9 mouse cellular contexts compared by ENCODE assay signal in the genomic region with DNA sequence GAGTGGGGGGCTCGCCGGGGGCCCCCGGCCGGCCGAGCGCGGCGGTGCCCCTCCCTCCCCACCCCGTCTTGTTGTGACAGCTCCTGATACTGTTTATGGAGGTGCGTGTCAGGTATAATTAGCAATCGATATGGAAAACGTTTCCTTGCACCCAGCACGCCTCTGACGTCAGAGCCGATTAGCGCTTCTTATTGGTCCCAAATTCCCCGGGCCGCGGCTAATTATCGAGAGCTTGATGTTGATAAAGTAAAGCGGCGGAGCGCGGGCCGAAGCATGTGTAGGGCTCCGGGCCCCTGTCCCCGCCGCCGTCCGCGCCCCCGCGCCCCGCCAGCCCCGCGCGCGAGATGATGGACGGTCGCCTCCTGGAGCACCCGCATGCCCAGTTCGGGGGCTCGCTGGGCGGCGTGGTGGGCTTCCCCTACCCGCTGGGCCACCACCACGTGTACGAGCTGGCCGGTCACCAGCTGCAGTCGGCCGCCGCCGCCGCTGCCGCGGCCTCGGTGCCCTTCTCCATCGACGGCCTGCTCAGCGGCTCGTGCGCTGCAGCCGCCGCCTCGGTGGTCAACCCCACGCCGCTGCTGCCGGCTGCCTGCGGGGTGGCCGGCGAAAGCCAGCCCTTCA. TPM values are rescaled to one million over a fixed set of nuclear protein-coding genes. Genes with fewer than 3 reads are reported as not detected.
DNase-seq lines count a peak whose midpoint lies in the region; ATAC-seq and TF ChIP-seq lines count a peak whose summit lies in the region.
"Had no signal": no experiment of that assay in that cellular context is flagged by ENCODE, and none has a peak within 500 bp of the region (broad histone marks: within the 10 kb centered on the region; RNA-seq: fewer than 3 reads in every experiment).

No protein-coding gene starts in this region.

- TF ChIP-seq CTCF in heart, adult 2 months (IDR thresholded peaks at IDR 0.05), result no peak

- no peak for DNase-seq in heart, adult 2 months
- DNase-seq in midbrain, embryonic 11.5 days (ENCODE audit: low spot score, missing footprints), result peak; percentile 94
- DNase-seq in natural killer cell, adult 2 months (ENCODE audit: low spot score in 2 of 2), result no peak
- DNase-seq in urinary bladder, postnatal 10 days (ENCODE audit: low spot score), result no peak
- no peak for DNase-seq in right cerebral cortex, adult 18-20 months

- peak overlapping the region; percentile 49 for H3K4me2 ChIP-seq in heart, embryonic 13.5 days
- H3K4me2 ChIP-seq in forebrain, embryonic 15.5 days (replicated peaks), result peak overlapping the region; percentile 40
- peak overlapping the region; percentile 36 for H3K4me2 ChIP-seq in midbrain, embryonic 11.5 days

- no peaks in the 10 kb centered on the region for H3K79me2 ChIP-seq in heart, adult 2 months (replicated peaks; ENCODE audit: control insufficient read depth, insufficient read depth, low read length)

- peak overlapping the region; percentile 18 for H3K4me3 ChIP-seq in heart, embryonic 13.5 days
- H3K4me3 ChIP-seq in heart, adult 2 months, result no peak overlapping the region
- peak overlapping the region; percentile 30 for H3K4me3 ChIP-seq in forebrain, embryonic 15.5 days
- H3K4me3 ChIP-seq in midbrain, embryonic 11.5 days (ENCODE audit: low read depth, low read length), result peak overlapping the region; percentile 45

- intact Hi-C loops in heart, adult 2 months (cut with DNase I), result no loop called here

- H3K9ac ChIP-seq in heart, embryonic 13.5 days, result no peak overlapping the region
- no peak overlapping the region for H3K9ac ChIP-seq in heart, adult 2 months (ENCODE audit: low read depth, low read length)
- no peak overlapping the region for H3K9ac ChIP-seq in forebrain, embryonic 15.5 days (replicated peaks)
- H3K9ac ChIP-seq in midbrain, embryonic 11.5 days (ENCODE audit: low read length), result peak overlapping the region; percentile 65

- peaks cover 97% of the 10 kb centered on the region for H3K27me3 ChIP-seq in heart, embryonic 13.5 days (replicated peaks)
- H3K27me3 ChIP-seq in heart, adult 2 months (ENCODE audit: control insufficient read depth, insufficient read depth, low read length), result peaks cover 51% of the 10 kb centered on the region
- peaks cover 85% of the 10 kb centered on the region for H3K27me3 ChIP-seq in forebrain, embryonic 15.5 days
- peaks cover 92% of the 10 kb centered on the region for H3K27me3 ChIP-seq in midbrain, embryonic 11.5 days (ENCODE audit: control insufficient read depth, insufficient read depth, low read length)

- no peak for TF ChIP-seq EP300 in heart, adult 2 months (IDR thresholded peaks at IDR 0.05; ENCODE audit: insufficient read depth, low read depth, low read length)

- no peaks in the 10 kb centered on the region for H3K36me3 ChIP-seq in heart, embryonic 13.5 days
- no peaks in the 10 kb centered on the region for H3K36me3 ChIP-seq in heart, adult 2 months (ENCODE audit: control insufficient read depth, insufficient read depth, low read length)
- H3K36me3 ChIP-seq in forebrain, embryonic 15.5 days, result no peaks in the 10 kb centered on the region
- H3K36me3 ChIP-seq in midbrain, embryonic 11.5 days (ENCODE audit: control insufficient read depth, insufficient read depth, low read length), result no peaks in the 10 kb centered on the region

- no peak for ATAC-seq in heart, embryonic 13.5 days (ENCODE audit: extremely low read depth, insufficient number of reproducible peaks, low FRiP score, low TSS enrichment)
- peak; percentile 60; the same call in 1 of the 2 replicates for ATAC-seq in cerebellum, adult (ENCODE audit: insufficient number of reproducible peaks, low FRiP score, low TSS enrichment)
- no peak for ATAC-seq in forebrain, embryonic 15.5 days (replicated peaks)
- ATAC-seq in midbrain, embryonic 11.5 days (ENCODE audit: low FRiP score), result peak; percentile 16; the same call in 1 of the 2 replicates

- H3K4me1 ChIP-seq in heart, embryonic 13.5 days, result peaks cover 17% of the 10 kb centered on the region
- no peaks in the 10 kb centered on the region for H3K4me1 ChIP-seq in heart, adult 2 months (ENCODE audit: control insufficient read depth, insufficient read depth, low read length)
- peaks cover 41% of the 10 kb centered on the region for H3K4me1 ChIP-seq in forebrain, embryonic 15.5 days
- peaks cover 14% of the 10 kb centered on the region for H3K4me1 ChIP-seq in midbrain, embryonic 11.5 days (ENCODE audit: control insufficient read depth, insufficient read depth, low read length)

- no peak for TF ChIP-seq POLR2A in heart, adult 2 months (IDR thresholded peaks at IDR 0.05; ENCODE audit: insufficient read depth, low read depth, low read length)

- no peaks in the 10 kb centered on the region for H3K9me3 ChIP-seq in heart, embryonic 13.5 days
- H3K9me3 ChIP-seq in forebrain, embryonic 15.5 days, result no peaks in the 10 kb centered on the region
- no peaks in the 10 kb centered on the region for H3K9me3 ChIP-seq in midbrain, embryonic 11.5 days (ENCODE audit: control insufficient read depth, low read length)

- 2% methylated on average over 69 of the region's 71 CpGs for WGBS in heart, embryonic 13.5 days
- 2% methylated on average over 71 of the region's 71 CpGs for WGBS in heart, adult 2 months
- under 1% methylated on average over 69 of the region's 71 CpGs for WGBS in forebrain, embryonic 15.5 days
- under 1% methylated on average over 53 of the region's 71 CpGs for WGBS in midbrain, embryonic 11.5 days

- no peak overlapping the region for H3K27ac ChIP-seq in heart, embryonic 13.5 days (replicated peaks)
- H3K27ac ChIP-seq in heart, adult 2 months, result no peak overlapping the region
- no peak overlapping the region for H3K27ac ChIP-seq in forebrain, embryonic 15.5 days (replicated peaks)
- peak overlapping the region; percentile 71 for H3K27ac ChIP-seq in midbrain, embryonic 11.5 days (ENCODE audit: low read depth, low read length)

RNA-seq across cellular contexts. Expression of a gene that starts 0.5 kb away (rescaled TPM):
- polyA plus RNA-seq in heart, embryonic 13.5 days (2015; fragmentation: Nextera tagmentation; extraction: Ambion mirVana), result not detected in 2 replicates
- total RNA-seq in heart, adult 2 months (2021), result not detected
- polyA plus RNA-seq in heart, adult 2 months (2012; rRNA removed), result not detected in 2 replicates
- polyA plus RNA-seq in forebrain, embryonic 15.5 days (2015; fragmentation: Nextera tagmentation; extraction: Ambion mirVana), result 4.2 and 4.8 TPM in 2 replicates
- polyA plus RNA-seq in midbrain, embryonic 11.5 days (2014; fragmentation: Nextera tagmentation; extraction: Ambion mirVana), result 41.8 and 46.4 TPM in 2 replicates
- total RNA-seq: common myeloid progenitor, adult 5-6 weeks had no signal

RNA-seq across cellular contexts. Expression of a gene that starts 59.4 kb away (rescaled TPM):
- polyA plus RNA-seq in heart, embryonic 13.5 days (2015; fragmentation: Nextera tagmentation; extraction: Ambion mirVana), result 8.2 and 10.1 TPM in 2 replicates
- 10 to 100 TPM; 14.0 to 16.7 TPM for total RNA-seq in heart, adult 2 months (2021)
- 12.0 and 17.6 TPM in 2 replicates for polyA plus RNA-seq in heart, adult 2 months (2012; rRNA removed)
- polyA plus RNA-seq in forebrain, embryonic 15.5 days (2015; fragmentation: Nextera tagmentation; extraction: Ambion mirVana), result 14.2 and 17.5 TPM in 2 replicates
- 4.4 and 6.9 TPM in 2 replicates for polyA plus RNA-seq in midbrain, embryonic 11.5 days (2014; fragmentation: Nextera tagmentation; extraction: Ambion mirVana)

Comparison
In these comparisons a context has a peak if more than half of its experiments do, and no peak if none do; other contexts are left out.
1. ATAC-seq: peak in cerebellum, adult (single experiment) and midbrain, embryonic 11.5 days (single experiment); none in heart, embryonic 13.5 days (single experiment) and forebrain, embryonic 15.5 days (single experiment).
2. Peak in every context shown above with its lines, with median percentiles within 50 percentile points of each other: H3K4me2 ChIP-seq.